Mouse (Mus musculus): ENCODE measurements at regions not wholly inside any gene's neighbourhood (a gene's known extent, or its start where the extent isn't known, plus 50 kb on each side); places are given as distances from the start of the nearest gene placed in this dataset.
A peak's percentile ranks its signal among the peaks of the same experiment; 100 is the strongest.

DNA sequence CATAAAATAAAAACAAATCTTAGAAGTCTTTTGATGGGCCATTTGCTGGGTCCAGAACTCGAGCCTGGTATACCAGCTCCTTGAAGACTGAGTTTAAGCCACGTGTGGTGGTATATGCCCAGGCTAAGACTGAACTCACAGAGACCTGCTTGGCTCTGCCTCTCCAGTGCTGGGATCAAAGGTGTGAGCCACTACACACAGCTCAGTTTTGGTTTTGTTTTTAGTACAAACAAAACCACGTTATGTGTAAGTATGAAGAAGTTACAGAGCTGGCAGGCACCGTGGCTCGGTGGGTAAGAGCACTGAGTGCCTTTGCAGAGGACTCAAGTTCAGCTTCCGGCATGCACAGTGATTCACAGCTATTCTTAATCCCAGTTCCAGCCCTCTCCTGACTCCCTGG is 75.6 kb downstream of the Wdr5 start:
- no peaks in the 10 kb centered on the region for H3K27me3 ChIP-seq (ENCODE audit: control insufficient read depth, insufficient read depth, low read length)
- peak; percentile 76 for DNase-seq (ENCODE audit: extremely low read depth, low read depth, low spot score)
- H3K9ac ChIP-seq (ENCODE audit: low read depth, low read length) = peak overlapping the region; percentile 3; the same call in 1 of the 2 replicates
- no peaks in the 10 kb centered on the region for H3K36me3 ChIP-seq (ENCODE audit: control insufficient read depth, insufficient read depth, low read length)
- peaks cover 26% of the 10 kb centered on the region for H3K4me1 ChIP-seq (ENCODE audit: control insufficient read depth, insufficient read depth, low read length)
- H3K27ac ChIP-seq (replicated peaks; ENCODE audit: insufficient read depth, low read depth, low read length) = peak overlapping the region; percentile 18
- TF ChIP-seq CTCF (IDR thresholded peaks at IDR 0.05; ENCODE audit: low read depth, low read length) = no peak
- no peak for TF ChIP-seq POLR2A (IDR thresholded peaks at IDR 0.05; ENCODE audit: extremely low read depth, insufficient read depth, low read length)
- H3K79me2 ChIP-seq (ENCODE audit: control insufficient read depth, insufficient read depth, low read length) = no peaks in the 10 kb centered on the region
- 37% methylated on average over 6 of the region's 6 CpGs for WGBS
- H3K4me3 ChIP-seq (ENCODE audit: insufficient read depth, low read depth, low read length) = no peak overlapping the region

- Histone ChIP-seq H3K27me3 (ENCODE audit: control insufficient read depth, insufficient read depth, low read length) (no peaks in the 10 kb centered on the region), H3K4me3 (ENCODE audit: insufficient read depth, low read depth, low read length) (no peak overlapping the region), H3K36me3 (ENCODE audit: control insufficient read depth, insufficient read depth, low read length) (no peaks in the 10 kb centered on the region), H3K9ac (ENCODE audit: low read depth, low read length) (no peak overlapping the region), H3K4me1 (ENCODE audit: control insufficient read depth, insufficient read depth, low read length) (peaks cover 35% of the 10 kb centered on the region), H3K27ac (replicated peaks; ENCODE audit: insufficient read depth, low read depth, low read length) (no peak overlapping the region; the same call in 1 of the 2 replicates), H3K79me2 (ENCODE audit: control insufficient read depth, insufficient read depth, low read length) (no peaks in the 10 kb centered on the region)
- TF ChIP-seq CTCF (IDR thresholded peaks at IDR 0.05; ENCODE audit: low read depth, low read length) = no peak
- DNase-seq (ENCODE audit: extremely low read depth, low read depth, low spot score) = no peak
- 88% methylated on average over 5 of the region's 5 CpGs for WGBS
Observed at GRCm38 (mm10) chr2:27591668-27592067, 76.7 kb downstream of the Wdr5 start.

DNA sequence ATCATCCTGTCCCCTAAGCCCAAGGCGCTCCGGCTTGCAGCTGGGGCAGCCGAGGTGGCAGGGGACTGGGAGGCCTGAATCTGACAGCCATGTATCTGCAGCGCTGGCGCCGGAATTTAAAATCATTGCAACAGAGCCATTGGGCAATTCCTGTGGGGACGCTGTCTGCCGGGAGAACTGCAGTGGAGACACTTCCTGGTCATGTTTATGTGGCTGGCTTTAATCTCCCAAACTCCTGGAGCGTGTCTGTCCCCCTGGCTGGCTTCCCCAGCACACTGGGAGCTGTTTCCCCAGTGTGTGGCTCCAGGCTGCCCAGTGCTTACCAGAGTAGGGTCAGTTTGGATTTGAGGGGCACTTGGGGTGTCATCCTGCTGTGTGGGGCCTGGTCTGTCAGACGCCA is 78.4 kb downstream of the Wdr5 start:
- 0 out of 2 replicates have a peak, but pooled peaks have one; percentile 0 for TF ChIP-seq CTCF (IDR thresholded peaks at IDR 0.05; ENCODE audit: low read depth, low read length)
- 0 out of 2 replicates have a peak, but pooled peaks have one; percentile 9 for TF ChIP-seq POLR2A (IDR thresholded peaks at IDR 0.05; ENCODE audit: extremely low read depth, insufficient read depth, low read length)

DNA sequence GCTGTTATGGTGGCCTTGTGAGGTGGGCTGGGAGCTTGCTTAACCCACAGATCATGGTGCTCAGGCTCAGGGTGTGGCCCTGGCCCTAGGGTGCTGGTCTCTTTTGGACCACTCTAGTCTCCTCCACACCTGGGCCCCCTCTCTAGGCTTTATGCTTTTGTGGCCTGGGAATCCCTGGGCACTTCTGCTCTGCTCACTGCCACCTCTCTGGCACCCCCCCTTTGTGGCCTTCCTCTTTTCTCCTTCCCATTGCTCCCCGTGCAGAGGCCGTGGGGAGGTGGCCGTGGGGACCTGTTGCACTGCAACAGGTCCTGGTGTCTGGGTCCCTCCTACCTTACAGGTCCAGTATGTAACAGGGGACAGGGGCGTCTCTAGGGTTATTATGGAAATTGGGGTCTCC is 80.3 kb downstream of the Wdr5 start:
- Histone ChIP-seq H3K36me3 (ENCODE audit: control insufficient read depth, insufficient read depth, low read length) (no peaks in the 10 kb centered on the region), H3K27me3 (ENCODE audit: control insufficient read depth, insufficient read depth, low read length) (no peaks in the 10 kb centered on the region), H3K4me3 (ENCODE audit: insufficient read depth, low read depth, low read length) (no peak overlapping the region), H3K9ac (ENCODE audit: low read depth, low read length) (0 out of 2 replicates have a peak overlapping the region, but pooled peaks have one; percentile 6), H3K79me2 (ENCODE audit: control insufficient read depth, insufficient read depth, low read length) (no peaks in the 10 kb centered on the region), H3K27ac (replicated peaks; ENCODE audit: insufficient read depth, low read depth, low read length) (peak overlapping the region; percentile 95), H3K4me1 (ENCODE audit: control insufficient read depth, insufficient read depth, low read length) (peaks cover 54% of the 10 kb centered on the region)
- DNase-seq (ENCODE audit: extremely low read depth, low read depth, low spot score) = no peak
- WGBS = 79% methylated on average over 4 of the region's 4 CpGs
- no peak for TF ChIP-seq POLR2A (IDR thresholded peaks at IDR 0.05; ENCODE audit: extremely low read depth, insufficient read depth, low read length)
- no peak for TF ChIP-seq CTCF (IDR thresholded peaks at IDR 0.05; ENCODE audit: low read depth, low read length)

More for the DNA sequence above, 78.4 kb downstream of the Wdr5 start:
- peak; percentile 92 for DNase-seq (ENCODE audit: extremely low read depth, low read depth, low spot score)
- peaks cover 47% of the 10 kb centered on the region for H3K4me1 ChIP-seq (ENCODE audit: control insufficient read depth, insufficient read depth, low read length)
- no peaks in the 10 kb centered on the region for H3K36me3 ChIP-seq (ENCODE audit: control insufficient read depth, insufficient read depth, low read length)
- H3K9ac ChIP-seq (ENCODE audit: low read depth, low read length) = peak overlapping the region; percentile 75
- WGBS = 11% methylated on average over 10 of the region's 10 CpGs
- no peak overlapping the region for H3K4me3 ChIP-seq (ENCODE audit: insufficient read depth, low read depth, low read length)
- H3K27me3 ChIP-seq (ENCODE audit: control insufficient read depth, insufficient read depth, low read length) = no peaks in the 10 kb centered on the region
- H3K27ac ChIP-seq (replicated peaks; ENCODE audit: insufficient read depth, low read depth, low read length) = peak overlapping the region; percentile 96
- H3K79me2 ChIP-seq (ENCODE audit: control insufficient read depth, insufficient read depth, low read length) = no peaks in the 10 kb centered on the region

- Histone ChIP-seq H3K79me2 (ENCODE audit: control insufficient read depth, insufficient read depth, low read length) (no peaks in the 10 kb centered on the region), H3K4me1 (ENCODE audit: control insufficient read depth, insufficient read depth, low read length) (peaks cover 59% of the 10 kb centered on the region), H3K9ac (ENCODE audit: low read depth, low read length) (peak overlapping the region; percentile 66), H3K27me3 (ENCODE audit: control insufficient read depth, insufficient read depth, low read length) (no peaks in the 10 kb centered on the region), H3K27ac (replicated peaks; ENCODE audit: insufficient read depth, low read depth, low read length) (peak overlapping the region; percentile 95), H3K4me3 (ENCODE audit: insufficient read depth, low read depth, low read length) (no peak overlapping the region), H3K36me3 (ENCODE audit: control insufficient read depth, insufficient read depth, low read length) (no peaks in the 10 kb centered on the region)
- peak; percentile 97 for DNase-seq (ENCODE audit: extremely low read depth, low read depth, low spot score)
- WGBS = 17% methylated on average over 2 of the region's 2 CpGs
- TF ChIP-seq POLR2A (IDR thresholded peaks at IDR 0.05; ENCODE audit: extremely low read depth, insufficient read depth, low read length) = peak; percentile 86
- TF ChIP-seq CTCF (IDR thresholded peaks at IDR 0.05; ENCODE audit: low read depth, low read length) = no peak
Observed at GRCm38 (mm10) chr2:27596217-27596616, 80.0 kb upstream of the Rxra start.

GRCm38 (mm10) chr2:27596966-27597365 is 79.3 kb upstream of the Rxra start:
- H3K79me2 ChIP-seq (ENCODE audit: control insufficient read depth, insufficient read depth, low read length) = no peaks in the 10 kb centered on the region
- H3K9ac ChIP-seq (ENCODE audit: low read depth, low read length) = peak overlapping the region; percentile 66
- DNase-seq (ENCODE audit: extremely low read depth, low read depth, low spot score) = peak; percentile 99
- no peaks in the 10 kb centered on the region for H3K27me3 ChIP-seq (ENCODE audit: control insufficient read depth, insufficient read depth, low read length)
- H3K27ac ChIP-seq (replicated peaks; ENCODE audit: insufficient read depth, low read depth, low read length) = peak overlapping the region; percentile 96
- peak; percentile 7; the same call in 1 of the 2 replicates for TF ChIP-seq CTCF (IDR thresholded peaks at IDR 0.05; ENCODE audit: low read depth, low read length)
- no peak for TF ChIP-seq POLR2A (IDR thresholded peaks at IDR 0.05; ENCODE audit: extremely low read depth, insufficient read depth, low read length)
- no peak overlapping the region for H3K4me3 ChIP-seq (ENCODE audit: insufficient read depth, low read depth, low read length)
- WGBS = 11% methylated on average over 1 of the region's 1 CpGs
- H3K36me3 ChIP-seq (ENCODE audit: control insufficient read depth, insufficient read depth, low read length) = no peaks in the 10 kb centered on the region
- peaks cover 61% of the 10 kb centered on the region for H3K4me1 ChIP-seq (ENCODE audit: control insufficient read depth, insufficient read depth, low read length)
